Mouse (Mus musculus) heart, embryonic 12.5 days (tissue): ENCODE measurements around the gene Gadl1. TPM values are rescaled to one million over a fixed set of nuclear protein-coding genes. Genes with fewer than 3 reads are reported as not detected.
A peak's percentile ranks its signal among the peaks of the same experiment; 100 is the strongest.

Experiments
- ATAC-seq: fragments of 200-750 bp; cut with Nextera tagmentation; 2 replicates; pipeline ENCODE4 v1.8.0; 2017; ENCODE audit warnings: moderate TSS enrichment, moderate library complexity; ENCODE audit not compliant: insufficient number of reproducible peaks, low FRiP score
- H3K27ac ChIP-seq: fragments of 300-500 bp; sonication (generic); 2 replicates; pipeline ENCODE4 v1.5.1; 2016; ENCODE audit warnings: mild to moderate bottlenecking, moderate library complexity; ENCODE audit not compliant: poor library complexity, severe bottlenecking
- H3K27me3 ChIP-seq: fragments of 300-500 bp; sonication (generic); replicated peaks from 2 replicates; pipeline ENCODE4 v1.6.1; 2016; ENCODE audit warnings: mild to moderate bottlenecking, moderate library complexity
- H3K36me3 ChIP-seq: fragments of 300-500 bp; sonication (generic); 2 replicates; pipeline ENCODE4 v1.6.1; 2016; ENCODE audit warnings: mild to moderate bottlenecking, moderate library complexity
- H3K4me1 ChIP-seq: fragments of 300-500 bp; sonication (generic); replicated peaks from 2 replicates; pipeline ENCODE4 v1.6.1; 2016; ENCODE audit warnings: mild to moderate bottlenecking
- H3K4me2 ChIP-seq: fragments of 300-500 bp; sonication (generic); 2 replicates; pipeline ENCODE4 v1.6.1; 2016; ENCODE audit warnings: mild to moderate bottlenecking, moderate library complexity
- H3K4me3 ChIP-seq: fragments of 300-500 bp; sonication (generic); 2 replicates; pipeline ENCODE4 v1.5.1; 2016; ENCODE audit warnings: mild to moderate bottlenecking
- H3K9ac ChIP-seq: fragments of 300-500 bp; sonication (generic); 2 replicates; pipeline ENCODE4 v1.6.1; 2016; ENCODE audit warnings: mild to moderate bottlenecking, moderate library complexity
- H3K9me3 ChIP-seq: fragments of 300-500 bp; sonication (generic); replicated peaks from 2 replicates; pipeline ENCODE4 v1.6.1; 2016; ENCODE audit warnings: mild to moderate bottlenecking, moderate library complexity
- WGBS: fragments of 180-500 bp; shearing (Covaris S2); methylation state at CpG from one replicate; pipeline ENCODE4 v1.1.7; 2016; 5-methylcytosine and 5-hydroxymethylcytosine counted together
- polyA plus RNA-seq: library from polyadenylated mRNA; unstranded; fragments of >200 nt; fragmentation: Nextera tagmentation; extraction: Ambion mirVana; gene quantifications from 2 replicates; pipeline ENCODE4 v1.2.1, GENCODE M21; 2016

The Gadl1 gene
- polyA plus RNA-seq, 1 experiment from 2014 or later = 0.46 TPM

GRCm38 (mm10) chr9:115893947-115894346 lies 15.3 kb upstream of the Gadl1 start:
- no peaks in the 10 kb centered on the region for H3K36me3 ChIP-seq
- no peak overlapping the region for H3K4me3 ChIP-seq
- peaks cover 6% of the 10 kb centered on the region; the same call in 1 of the 2 replicates for H3K9me3 ChIP-seq
- H3K27ac ChIP-seq = no peak overlapping the region
- peaks cover 6% of the 10 kb centered on the region; the same call in 1 of the 2 replicates for H3K4me1 ChIP-seq
- H3K4me2 ChIP-seq = no peak overlapping the region
- WGBS = 65% methylated on average over 10 of the region's 10 CpGs
- no peak for ATAC-seq
- H3K27me3 ChIP-seq = no peaks in the 10 kb centered on the region
- no peak overlapping the region for H3K9ac ChIP-seq

- peak overlapping the region; percentile 25 for H3K4me3 ChIP-seq
- no peaks in the 10 kb centered on the region for H3K36me3 ChIP-seq
- 13% methylated on average over 15 of the region's 15 CpGs for WGBS
- H3K4me1 ChIP-seq = peaks cover 13% of the 10 kb centered on the region
- H3K4me2 ChIP-seq = peak overlapping the region; percentile 60
- no peak for ATAC-seq
- H3K27ac ChIP-seq = no peak overlapping the region
- peak overlapping the region; percentile 33; the same call in 1 of the 2 replicates for H3K9ac ChIP-seq
- H3K9me3 ChIP-seq = no peaks in the 10 kb centered on the region
- H3K27me3 ChIP-seq = 0 out of 2 replicates have a peak, but pooled peaks cover 4% of the 10 kb centered on the region
Observed at GRCm38 (mm10) chr9:115908325-115908724, 930 bp upstream of the Gadl1 start.

- H3K9me3 ChIP-seq = no peaks in the 10 kb centered on the region
- no peak overlapping the region for H3K4me3 ChIP-seq
- H3K36me3 ChIP-seq = no peaks in the 10 kb centered on the region
- no peak for ATAC-seq
- H3K4me1 ChIP-seq = peaks cover 17% of the 10 kb centered on the region
- no peaks in the 10 kb centered on the region for H3K27me3 ChIP-seq
- H3K27ac ChIP-seq = no peak overlapping the region
- no peak overlapping the region for H3K4me2 ChIP-seq
- H3K9ac ChIP-seq = no peak overlapping the region
- 57% methylated on average over 7 of the region's 7 CpGs for WGBS
Observed at GRCm38 (mm10) chr9:115914006-115914405, 4.8 kb downstream of the Gadl1 start.

GRCm38 (mm10) chr9:115915586-115916270 lies 6.5 kb downstream of the Gadl1 start:
- Histone ChIP-seq H3K4me1 (peaks cover 17% of the 10 kb centered on the region), H3K36me3 (no peaks in the 10 kb centered on the region), H3K9me3 (peaks cover 5% of the 10 kb centered on the region; the same call in 1 of the 2 replicates), H3K4me3 (no peak overlapping the region), H3K27ac (no peak overlapping the region), H3K27me3 (no peaks in the 10 kb centered on the region), H3K4me2 (no peak overlapping the region), H3K9ac (no peak overlapping the region)
- 81% methylated on average over 14 of the region's 14 CpGs for WGBS
- no peak for ATAC-seq

- no peaks in the 10 kb centered on the region for H3K27me3 ChIP-seq
- H3K9ac ChIP-seq = no peak overlapping the region
- no peak overlapping the region for H3K27ac ChIP-seq
- H3K36me3 ChIP-seq = no peaks in the 10 kb centered on the region
- H3K9me3 ChIP-seq = peaks cover 5% of the 10 kb centered on the region; the same call in 1 of the 2 replicates
- H3K4me3 ChIP-seq = no peak overlapping the region
- 76% methylated on average over 3 of the region's 3 CpGs for WGBS
- H3K4me1 ChIP-seq = peaks cover 3% of the 10 kb centered on the region
- ATAC-seq = no peak
- no peak overlapping the region for H3K4me2 ChIP-seq
Observed at GRCm38 (mm10) chr9:115919736-115920135, 10.5 kb downstream of the Gadl1 start.

- Histone ChIP-seq H3K27me3 (no peaks in the 10 kb centered on the region), H3K36me3 (no peaks in the 10 kb centered on the region), H3K4me3 (no peak overlapping the region), H3K4me1 (no peaks in the 10 kb centered on the region), H3K9ac (no peak overlapping the region), H3K27ac (no peak overlapping the region), H3K9me3 (peaks cover 5% of the 10 kb centered on the region; the same call in 1 of the 2 replicates), H3K4me2 (no peak overlapping the region)
- no peak for ATAC-seq
- WGBS = 88% methylated on average over 10 of the region's 10 CpGs
Observed at GRCm38 (mm10) chr9:115922662-115923061, 13.4 kb downstream of the Gadl1 start.

GRCm38 (mm10) chr9:115924094-115924493 lies 14.8 kb downstream of the Gadl1 start:
- no peak for ATAC-seq
- H3K36me3 ChIP-seq = no peaks in the 10 kb centered on the region
- no peak overlapping the region for H3K9ac ChIP-seq
- H3K4me3 ChIP-seq = no peak overlapping the region
- H3K27me3 ChIP-seq = no peaks in the 10 kb centered on the region
- no peaks in the 10 kb centered on the region for H3K4me1 ChIP-seq
- no peak overlapping the region for H3K4me2 ChIP-seq
- H3K9me3 ChIP-seq = peaks cover 4% of the 10 kb centered on the region; the same call in 1 of the 2 replicates
- H3K27ac ChIP-seq = no peak overlapping the region
- 89% methylated on average over 1 of the region's 1 CpGs for WGBS

GRCm38 (mm10) chr9:115931803-115932202 lies 22.5 kb downstream of the Gadl1 start:
- no peak for ATAC-seq

GRCm38 (mm10) chr9:115932741-115933140 lies 23.5 kb downstream of the Gadl1 start:
- Histone ChIP-seq H3K4me2 (no peak overlapping the region), H3K9me3 (no peaks in the 10 kb centered on the region), H3K36me3 (no peaks in the 10 kb centered on the region), H3K27ac (no peak overlapping the region), H3K27me3 (no peaks in the 10 kb centered on the region), H3K4me1 (peaks cover 27% of the 10 kb centered on the region), H3K9ac (no peak overlapping the region), H3K4me3 (no peak overlapping the region)
- WGBS = 80% methylated on average over 4 of the region's 4 CpGs
- ATAC-seq = no peak

More at GRCm38 (mm10) chr9:115931803-115932202, 22.5 kb downstream of the Gadl1 start:
- no peak overlapping the region for H3K4me2 ChIP-seq
- H3K27me3 ChIP-seq = no peaks in the 10 kb centered on the region
- H3K9ac ChIP-seq = no peak overlapping the region
- WGBS = 31% methylated on average over 2 of the region's 2 CpGs
- no peaks in the 10 kb centered on the region for H3K36me3 ChIP-seq
- no peaks in the 10 kb centered on the region for H3K9me3 ChIP-seq
- no peak overlapping the region for H3K4me3 ChIP-seq
- no peak overlapping the region for H3K27ac ChIP-seq
- peaks cover 27% of the 10 kb centered on the region for H3K4me1 ChIP-seq

- Histone ChIP-seq H3K27me3 (no peaks in the 10 kb centered on the region), H3K4me2 (no peak overlapping the region), H3K27ac (no peak overlapping the region), H3K36me3 (no peaks in the 10 kb centered on the region), H3K9ac (no peak overlapping the region), H3K4me3 (no peak overlapping the region), H3K4me1 (peaks cover 27% of the 10 kb centered on the region), H3K9me3 (0 out of 2 replicates have a peak, but pooled peaks cover 5% of the 10 kb centered on the region)
- 58% methylated on average over 7 of the region's 7 CpGs for WGBS
- ATAC-seq = no peak
Observed at GRCm38 (mm10) chr9:115933243-115933964, 24.1 kb downstream of the Gadl1 start.

GRCm38 (mm10) chr9:115934288-115934687 lies 25.0 kb downstream of the Gadl1 start:
- H3K9ac ChIP-seq = no peak overlapping the region
- H3K27ac ChIP-seq = no peak overlapping the region
- no peaks in the 10 kb centered on the region for H3K36me3 ChIP-seq
- no peak for ATAC-seq
- no peak overlapping the region for H3K4me2 ChIP-seq
- WGBS = 58% methylated on average over 11 of the region's 11 CpGs
- no peak overlapping the region for H3K4me3 ChIP-seq
- peaks cover 27% of the 10 kb centered on the region for H3K4me1 ChIP-seq
- no peaks in the 10 kb centered on the region for H3K27me3 ChIP-seq
- H3K9me3 ChIP-seq = 0 out of 2 replicates have a peak, but pooled peaks cover 5% of the 10 kb centered on the region
